Mouse (Mus musculus) heart, postnatal 0 days (tissue): ENCODE measurements around the gene Bbs1.

Experiments
- CTCF ChIP-seq: IDR thresholded peaks from 2 replicates; pipeline ENCODE4 v1.5.1; 2016; ENCODE audit warnings: antibody characterized with exemption, control low read depth, low read depth
- EP300 ChIP-seq: IDR thresholded peaks from 2 replicates; pipeline ENCODE4 v1.6.1; 2016; ENCODE audit warnings: antibody characterized with exemption, low read depth

- TF ChIP-seq CTCF (no peak), EP300 (no peak)
These were observed 13.2 kb upstream of the Bbs1 start for GRCm38 (mm10) chr19:4919652-4920051.
